Mouse (Mus musculus) hindbrain, embryonic 12.5 days (tissue): ENCODE results near the gene Txnip. TPM values are rescaled to one million over a fixed set of nuclear protein-coding genes. Genes with fewer than 3 reads are reported as not detected.
"Not testable (repeated sequence)": the region's sequence is repeated elsewhere in the genome, so short reads cannot be mapped to it uniquely, and the experiment has no call there.

Source experiments
- ATAC-seq: fragments of 200-750 bp; cut with Nextera tagmentation; 2 replicates; pipeline ENCODE4 v1.8.0; 2017; ENCODE audit warnings: moderate TSS enrichment; ENCODE audit not compliant: low FRiP score
- H3K27ac ChIP-seq: fragments of 300-500 bp; sonication (generic); 2 replicates; pipeline ENCODE4 v1.5.1; 2016; ENCODE audit warnings: mild to moderate bottlenecking
- H3K27me3 ChIP-seq: fragments of 300-500 bp; sonication (generic); 2 replicates; pipeline ENCODE4 v1.6.1; 2016; ENCODE audit warnings: mild to moderate bottlenecking
- H3K36me3 ChIP-seq: fragments of 300-500 bp; sonication (generic); 2 replicates; pipeline ENCODE4 v1.6.1; 2016; ENCODE audit warnings: mild to moderate bottlenecking
- H3K4me1 ChIP-seq: fragments of 300-500 bp; sonication (generic); 2 replicates; pipeline ENCODE4 v1.6.1; 2016
- H3K4me2 ChIP-seq: fragments of 300-500 bp; sonication (generic); replicated peaks from 2 replicates; pipeline ENCODE4 v1.6.1; 2016; ENCODE audit warnings: mild to moderate bottlenecking
- H3K4me3 ChIP-seq: fragments of 300-500 bp; sonication (generic); 2 replicates; pipeline ENCODE4 v1.5.1; 2016; ENCODE audit warnings: mild to moderate bottlenecking
- H3K9ac ChIP-seq: fragments of 300-500 bp; sonication (generic); 2 replicates; pipeline ENCODE4 v1.6.1; 2016; ENCODE audit warnings: mild to moderate bottlenecking, moderate library complexity
- H3K9me3 ChIP-seq: fragments of 300-500 bp; sonication (generic); replicated peaks from 2 replicates; pipeline ENCODE4 v1.6.1; 2016; ENCODE audit warnings: mild to moderate bottlenecking
- WGBS: fragments of 180-500 bp; shearing (Covaris S2); methylation state at CpG from one replicate; pipeline ENCODE4 v1.1.7; 2016; 5-methylcytosine and 5-hydroxymethylcytosine counted together
- polyA plus RNA-seq: library from polyadenylated mRNA; unstranded; fragments of >200 nt; fragmentation: Nextera tagmentation; extraction: Ambion mirVana; gene quantifications from 2 replicates; pipeline ENCODE4 v1.2.1, GENCODE M21; 2016

Gene Txnip
- polyA plus RNA-seq: 58.7 and 59.9 TPM in 2 replicates

DNA sequence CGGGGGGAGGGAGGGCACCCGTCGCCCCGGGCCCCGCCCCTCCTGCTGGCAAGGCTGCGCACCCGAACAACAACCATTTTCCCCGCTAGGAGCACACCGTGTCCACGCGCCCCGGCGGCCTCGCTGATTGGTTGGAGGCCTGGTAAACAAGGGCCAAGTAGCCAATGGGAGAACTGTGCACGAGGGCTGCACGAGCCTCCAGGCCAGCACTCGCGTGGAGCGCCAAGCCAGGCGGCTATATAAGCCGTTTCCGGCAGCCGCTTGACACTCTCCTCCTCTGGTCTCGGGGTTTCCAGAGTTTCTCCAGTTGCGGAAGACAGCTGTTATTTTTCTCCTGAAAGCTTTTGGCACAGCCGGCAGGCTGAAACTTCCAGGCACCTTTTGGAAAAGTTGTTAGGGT, at the start of gene Txnip:
Txnip (plus strand) TSS at position 264 of the 400 bp plus-strand sequence.
- Histone ChIP-seq H3K27ac (peak within 1 kb of the TSS; percentile 73), H3K4me2 (peak within 1 kb of the TSS; percentile 82), H3K4me3 (peak within 1 kb of the TSS; percentile 73), H3K4me1 (peaks cover 53% of the 10 kb centered on the region), H3K27me3 (no peaks in the 10 kb centered on the region), H3K36me3 (peaks cover 21% of the 10 kb centered on the region), H3K9ac (peak within 1 kb of the TSS; percentile 68), H3K9me3 (no peaks in the 10 kb centered on the region)
- WGBS: under 1% methylated on average over 26 of the region's 26 CpGs
- peak; percentile 99 for ATAC-seq

DNA sequence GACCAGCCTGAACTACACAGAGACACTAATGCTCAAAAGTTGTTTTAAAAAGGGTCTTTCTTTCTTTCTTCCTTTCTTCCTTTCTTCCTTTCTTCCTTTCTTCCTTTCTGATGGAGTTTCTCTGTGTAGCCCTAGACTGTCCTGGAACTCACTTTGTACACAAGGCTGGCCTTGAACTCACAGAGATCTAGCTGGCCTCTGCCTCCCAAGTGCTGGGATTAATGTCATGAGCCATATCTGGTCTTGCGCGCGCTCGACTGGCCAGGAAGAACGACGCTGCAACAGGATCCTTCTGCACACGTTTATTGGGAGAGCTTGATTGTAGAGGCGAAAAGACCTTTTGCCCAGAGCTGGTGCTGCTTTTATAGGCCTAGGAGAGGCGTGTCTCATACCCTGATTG, 49.8 kb upstream of the Txnip start:
- 88% methylated on average over 8 of the region's 9 CpGs for WGBS
- H3K27me3 ChIP-seq, H3K27ac ChIP-seq, H3K4me2 ChIP-seq, H3K9me3 ChIP-seq, H3K4me3 ChIP-seq, H3K9ac ChIP-seq, H3K36me3 ChIP-seq, ATAC-seq, H3K4me1 ChIP-seq: not testable (repeated sequence)

DNA sequence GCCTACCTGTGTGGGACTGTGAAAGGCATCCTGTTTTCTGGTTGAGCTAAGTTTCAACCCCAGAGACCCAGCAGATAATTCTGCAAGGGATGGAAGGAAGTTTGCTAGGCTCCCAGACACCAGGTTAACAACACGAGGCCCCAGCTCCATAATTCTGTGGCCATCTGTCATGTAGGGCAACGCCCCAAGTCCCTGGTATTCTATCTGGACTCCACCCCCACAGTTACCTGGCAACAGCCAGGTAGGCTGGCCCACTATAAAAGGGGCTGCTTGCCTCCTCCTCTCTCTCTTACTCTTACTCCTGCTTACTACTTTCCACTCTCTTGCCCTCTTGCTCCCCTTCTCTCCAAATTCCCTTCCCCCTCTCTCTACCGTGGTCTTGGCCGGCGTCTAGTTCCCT, 37.6 kb upstream of the Txnip start:
- 48% methylated on average over 5 of the region's 5 CpGs for WGBS
- H3K27me3 ChIP-seq: peaks cover 4% of the 10 kb centered on the region; the same call in 1 of the 2 replicates
- no peaks in the 10 kb centered on the region for H3K4me1 ChIP-seq
- no peak overlapping the region for H3K4me3 ChIP-seq
- no peak overlapping the region for H3K9ac ChIP-seq
- no peaks in the 10 kb centered on the region for H3K9me3 ChIP-seq
- no peaks in the 10 kb centered on the region for H3K36me3 ChIP-seq
- no peak overlapping the region for H3K4me2 ChIP-seq
- no peak for ATAC-seq
- no peak overlapping the region for H3K27ac ChIP-seq

DNA sequence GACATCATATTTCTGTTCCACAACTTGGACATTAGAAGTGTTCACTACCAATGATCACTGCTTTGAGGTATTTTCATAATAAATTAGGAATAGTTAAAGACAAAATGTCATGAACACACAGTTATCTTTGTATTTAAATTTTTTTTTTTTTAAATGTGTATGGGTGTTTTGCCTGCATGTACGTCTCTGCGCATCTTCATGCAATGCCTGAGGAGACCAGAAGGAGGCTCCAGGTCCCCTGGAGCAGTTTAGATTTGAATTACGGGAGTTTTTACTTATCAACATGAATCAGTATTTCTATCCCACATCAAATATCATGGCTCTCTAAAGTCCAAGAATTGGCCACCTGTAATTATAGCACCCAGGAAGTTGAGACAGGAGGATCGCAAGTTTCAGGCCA, 35.6 kb upstream of the Txnip start:
- peaks cover 6% of the 10 kb centered on the region for H3K4me1 ChIP-seq
- H3K4me2 ChIP-seq: no peak overlapping the region
- ATAC-seq: no peak
- WGBS: 69% methylated on average over 4 of the region's 4 CpGs
- H3K4me3 ChIP-seq: no peak overlapping the region
- H3K9ac ChIP-seq: no peak overlapping the region
- H3K36me3 ChIP-seq: no peaks in the 10 kb centered on the region
- H3K27ac ChIP-seq: no peak overlapping the region
- H3K9me3 ChIP-seq: no peaks in the 10 kb centered on the region
- peaks cover 22% of the 10 kb centered on the region for H3K27me3 ChIP-seq

DNA sequence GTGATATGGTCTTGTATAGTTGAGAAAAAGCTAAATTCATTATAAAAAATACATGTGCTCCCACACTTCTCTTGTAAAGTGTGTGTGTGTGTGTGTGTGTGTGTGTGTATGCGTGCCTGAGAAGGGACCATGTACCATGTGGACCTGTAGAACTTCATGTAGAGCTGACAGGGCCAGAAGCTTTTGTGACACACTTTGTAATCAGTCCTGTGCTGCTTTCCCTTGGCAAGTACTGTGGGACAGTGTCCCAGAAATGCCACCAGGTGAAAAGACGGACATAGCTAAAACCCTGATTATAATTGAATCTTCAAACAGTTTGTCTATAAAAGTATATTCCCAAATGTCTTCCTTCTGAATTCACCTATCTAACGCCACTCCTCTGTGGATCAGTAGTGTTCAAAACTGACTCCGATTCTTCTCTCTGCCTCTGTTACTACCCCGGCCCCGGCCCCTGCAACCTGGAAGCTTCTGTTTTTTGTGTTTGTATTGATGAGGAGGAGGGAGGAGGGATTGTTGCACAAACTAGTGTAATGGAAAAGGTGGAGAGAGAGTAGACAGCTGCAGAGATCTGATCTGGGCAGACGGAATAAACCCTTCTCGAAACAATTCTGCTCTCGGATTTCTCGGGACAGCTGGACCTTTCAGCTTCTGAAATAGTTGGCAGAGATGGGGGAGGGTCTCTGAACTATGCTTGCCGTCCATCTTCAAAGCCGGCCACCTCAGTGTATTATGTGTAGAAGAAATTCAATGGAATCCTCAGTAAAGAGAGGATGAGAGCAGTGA, 33.5 kb upstream of the Txnip start:
- Histone ChIP-seq H3K9me3 (no peaks in the 10 kb centered on the region), H3K4me2 (no peak overlapping the region), H3K36me3 (no peaks in the 10 kb centered on the region), H3K4me3 (no peak overlapping the region), H3K27me3 (peaks cover 39% of the 10 kb centered on the region), H3K4me1 (peaks cover 11% of the 10 kb centered on the region), H3K9ac (no peak overlapping the region), H3K27ac (no peak overlapping the region)
- WGBS: 67% methylated on average over 12 of the region's 12 CpGs
- no peak for ATAC-seq

DNA sequence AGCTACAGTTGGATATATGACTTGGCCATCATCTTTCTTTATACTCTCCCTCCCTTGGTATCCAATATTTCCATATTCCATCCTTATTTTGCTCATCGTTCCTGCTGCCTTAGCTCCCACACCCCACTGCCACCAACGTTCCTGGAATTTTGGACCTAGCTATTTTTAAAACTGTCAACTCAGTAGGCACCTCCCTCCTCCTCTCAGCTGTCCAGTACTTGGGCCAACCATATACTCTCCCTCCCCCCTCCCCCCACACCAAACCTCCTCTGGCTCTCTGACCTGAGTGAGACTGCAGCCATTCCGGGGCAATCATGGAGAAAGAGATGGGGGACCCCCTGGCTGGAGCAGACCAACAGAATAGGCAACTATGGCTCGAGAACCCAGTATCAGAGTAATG, 32.8 kb upstream of the Txnip start, which contains the start of gene Hfe2:
Hfe2 (plus strand) TSS at position 259 of the 400 bp plus-strand sequence.
- peaks cover 11% of the 10 kb centered on the region for H3K4me1 ChIP-seq
- no peak within 1 kb of the TSS for H3K4me3 ChIP-seq
- no peaks in the 10 kb centered on the region for H3K9me3 ChIP-seq
- H3K9ac ChIP-seq: no peak within 1 kb of the TSS
- no peak within 1 kb of the TSS for H3K27ac ChIP-seq
- 85% methylated on average over 4 of the region's 4 CpGs for WGBS
- H3K36me3 ChIP-seq: no peaks in the 10 kb centered on the region
- ATAC-seq: no peak
- no peak within 1 kb of the TSS for H3K4me2 ChIP-seq
- H3K27me3 ChIP-seq: peaks cover 39% of the 10 kb centered on the region

DNA sequence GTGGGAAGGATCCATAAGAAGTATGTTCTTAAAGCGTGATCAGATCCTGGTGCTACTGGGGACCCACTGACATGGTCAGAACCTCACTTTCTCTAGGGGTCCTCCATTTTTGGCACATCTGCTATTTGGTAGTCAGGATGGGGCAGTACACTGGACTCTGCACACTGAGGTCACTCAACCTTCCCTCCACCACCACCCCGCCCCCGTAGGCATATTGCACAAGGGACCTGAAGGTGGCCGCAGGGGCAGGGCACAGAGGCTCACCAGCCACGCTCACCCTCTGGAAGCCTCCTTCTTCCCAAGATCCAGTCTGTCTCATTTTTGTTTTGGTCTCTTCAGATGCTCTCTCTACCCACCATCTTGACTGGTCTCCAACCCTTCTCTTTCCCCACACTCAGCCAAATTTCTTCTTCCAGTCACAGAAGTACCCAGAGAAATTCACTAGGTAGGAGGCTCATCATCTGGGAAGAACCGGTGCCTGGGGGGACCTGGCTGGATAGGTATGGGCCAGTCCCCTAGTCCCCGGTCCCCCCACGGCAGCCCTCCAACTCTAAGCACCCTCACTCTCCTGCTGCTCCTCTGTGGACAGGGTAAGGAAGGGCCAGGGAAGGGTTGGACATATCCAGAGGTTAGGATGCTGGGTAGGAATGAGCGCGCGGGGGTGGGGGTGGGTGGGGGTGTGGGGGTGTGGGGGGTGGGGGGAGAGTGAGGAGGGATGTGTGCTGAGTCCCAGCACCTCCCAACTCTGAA, 31.6 kb upstream of the Txnip start:
- Histone ChIP-seq H3K4me1 (peaks cover 11% of the 10 kb centered on the region), H3K9ac (no peak overlapping the region), H3K9me3 (no peaks in the 10 kb centered on the region), H3K27me3 (peaks cover 39% of the 10 kb centered on the region), H3K27ac (no peak overlapping the region), H3K4me3 (peak overlapping the region; percentile 43; the same call in 1 of the 2 replicates), H3K4me2 (peak overlapping the region; percentile 85; the same call in 1 of the 2 replicates), H3K36me3 (no peaks in the 10 kb centered on the region)
- no peak; the same call in 1 of the 2 replicates for ATAC-seq
- WGBS: 77% methylated on average over 11 of the region's 11 CpGs

DNA sequence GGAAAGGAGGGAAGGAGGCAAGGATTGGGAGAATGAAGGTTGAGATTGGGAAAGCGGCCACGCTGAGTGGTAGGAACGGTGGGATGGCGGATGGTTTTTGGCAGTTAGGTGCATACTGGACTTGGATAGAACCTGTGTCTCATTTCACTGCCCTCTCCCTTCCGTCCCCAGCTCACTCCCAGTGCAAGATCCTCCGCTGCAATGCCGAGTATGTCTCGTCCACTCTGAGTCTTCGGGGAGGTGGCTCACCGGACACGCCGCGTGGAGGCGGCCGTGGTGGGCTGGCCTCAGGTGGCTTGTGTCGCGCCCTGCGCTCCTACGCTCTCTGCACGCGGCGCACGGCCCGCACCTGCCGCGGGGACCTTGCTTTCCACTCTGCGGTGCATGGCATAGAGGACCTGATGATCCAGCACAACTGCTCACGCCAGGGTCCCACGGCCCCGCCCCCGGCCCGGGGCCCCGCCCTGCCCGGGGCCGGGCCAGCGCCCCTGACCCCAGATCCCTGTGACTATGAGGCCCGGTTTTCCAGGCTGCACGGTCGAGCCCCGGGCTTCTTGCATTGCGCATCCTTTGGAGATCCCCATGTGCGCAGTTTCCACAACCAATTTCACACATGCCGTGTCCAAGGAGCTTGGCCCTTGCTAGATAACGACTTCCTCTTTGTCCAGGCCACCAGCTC, 30.8 kb upstream of the Txnip start:
- no peak overlapping the region for H3K27ac ChIP-seq
- peaks cover 39% of the 10 kb centered on the region for H3K27me3 ChIP-seq
- H3K4me2 ChIP-seq: peak overlapping the region; percentile 85
- no peaks in the 10 kb centered on the region for H3K36me3 ChIP-seq
- H3K9ac ChIP-seq: peak overlapping the region; percentile 44
- H3K4me3 ChIP-seq: peak overlapping the region; percentile 43
- no peaks in the 10 kb centered on the region for H3K9me3 ChIP-seq
- H3K4me1 ChIP-seq: peaks cover 11% of the 10 kb centered on the region
- ATAC-seq: no peak; the same call in 1 of the 2 replicates
- 5% methylated on average over 40 of the region's 44 CpGs for WGBS

DNA sequence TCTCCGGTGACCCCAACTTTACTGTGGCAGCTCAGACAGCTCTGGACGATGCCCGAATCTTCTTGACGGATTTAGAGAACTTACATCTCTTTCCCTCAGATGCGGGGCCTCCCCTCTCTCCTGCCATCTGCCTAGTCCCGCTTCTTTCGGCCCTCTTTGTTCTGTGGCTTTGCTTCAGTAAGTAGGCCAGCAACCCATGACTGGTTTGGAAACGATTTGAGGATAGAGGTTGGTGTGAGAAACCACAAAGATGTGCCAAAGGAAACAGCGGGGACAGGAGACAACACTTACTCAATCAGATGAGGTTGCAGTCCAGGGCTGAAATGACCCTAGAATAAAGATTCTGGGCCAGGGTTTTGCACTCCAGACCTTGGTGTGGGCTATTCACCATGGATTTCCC, 29.3 kb upstream of the Txnip start:
- H3K27ac ChIP-seq: no peak overlapping the region
- no peak overlapping the region for H3K4me2 ChIP-seq
- ATAC-seq: no peak
- H3K9me3 ChIP-seq: no peaks in the 10 kb centered on the region
- 52% methylated on average over 9 of the region's 9 CpGs for WGBS
- no peak overlapping the region for H3K9ac ChIP-seq
- peaks cover 11% of the 10 kb centered on the region for H3K4me1 ChIP-seq
- no peaks in the 10 kb centered on the region for H3K36me3 ChIP-seq
- peaks cover 39% of the 10 kb centered on the region for H3K27me3 ChIP-seq
- H3K4me3 ChIP-seq: no peak overlapping the region

DNA sequence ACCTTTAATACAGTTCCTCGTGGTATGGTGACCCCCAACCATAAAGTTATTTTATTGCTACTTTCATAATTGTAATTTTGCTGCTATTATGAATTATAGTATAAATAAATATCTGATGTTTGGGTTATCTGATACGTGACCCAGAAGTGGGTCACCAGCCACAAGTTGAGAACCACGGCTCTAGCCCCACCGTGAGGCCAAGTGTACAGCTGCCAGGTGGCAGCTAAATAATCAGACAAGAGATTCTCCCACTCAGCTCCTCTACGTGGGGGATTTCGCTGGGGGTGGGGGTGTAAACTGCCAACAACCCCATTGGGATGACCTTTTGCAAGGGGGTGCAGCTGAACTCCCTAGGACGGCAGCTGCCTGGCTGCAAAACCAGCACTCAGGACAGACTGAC, 25.7 kb upstream of the Txnip start:
- WGBS: 63% methylated on average over 7 of the region's 7 CpGs
- peaks cover 18% of the 10 kb centered on the region for H3K27me3 ChIP-seq
- H3K36me3 ChIP-seq: no peaks in the 10 kb centered on the region
- no peak overlapping the region for H3K9ac ChIP-seq
- H3K4me2 ChIP-seq: no peak overlapping the region
- no peak overlapping the region for H3K4me3 ChIP-seq
- H3K27ac ChIP-seq: no peak overlapping the region
- H3K4me1 ChIP-seq: peaks cover 6% of the 10 kb centered on the region
- ATAC-seq: no peak
- no peaks in the 10 kb centered on the region for H3K9me3 ChIP-seq

DNA sequence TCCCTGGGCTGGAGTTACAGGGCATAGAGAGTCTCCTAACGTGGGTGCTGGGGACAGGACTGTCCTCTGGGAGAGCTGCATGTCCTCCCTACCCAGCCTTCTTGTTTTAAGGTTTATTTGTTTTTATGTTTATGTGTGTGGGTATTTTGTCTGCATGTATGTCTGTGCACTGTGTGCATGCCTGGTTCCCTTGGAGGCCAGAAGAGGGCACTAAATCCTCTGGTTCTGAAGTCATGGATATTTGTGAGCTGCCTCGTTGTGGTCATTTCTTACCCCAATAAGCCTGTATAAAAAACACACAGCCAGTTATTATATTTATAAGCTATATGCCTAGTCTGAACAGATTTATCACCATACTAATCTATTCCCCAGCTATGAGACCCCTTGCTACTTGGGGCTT, 23.5 kb upstream of the Txnip start:
- H3K4me1 ChIP-seq: no peaks in the 10 kb centered on the region
- no peaks in the 10 kb centered on the region for H3K36me3 ChIP-seq
- H3K27me3 ChIP-seq: no peaks in the 10 kb centered on the region
- no peak overlapping the region for H3K4me3 ChIP-seq
- 65% methylated on average over 2 of the region's 2 CpGs for WGBS
- no peak for ATAC-seq
- no peaks in the 10 kb centered on the region for H3K9me3 ChIP-seq
- no peak overlapping the region for H3K4me2 ChIP-seq
- H3K9ac ChIP-seq: no peak overlapping the region
- no peak overlapping the region for H3K27ac ChIP-seq

DNA sequence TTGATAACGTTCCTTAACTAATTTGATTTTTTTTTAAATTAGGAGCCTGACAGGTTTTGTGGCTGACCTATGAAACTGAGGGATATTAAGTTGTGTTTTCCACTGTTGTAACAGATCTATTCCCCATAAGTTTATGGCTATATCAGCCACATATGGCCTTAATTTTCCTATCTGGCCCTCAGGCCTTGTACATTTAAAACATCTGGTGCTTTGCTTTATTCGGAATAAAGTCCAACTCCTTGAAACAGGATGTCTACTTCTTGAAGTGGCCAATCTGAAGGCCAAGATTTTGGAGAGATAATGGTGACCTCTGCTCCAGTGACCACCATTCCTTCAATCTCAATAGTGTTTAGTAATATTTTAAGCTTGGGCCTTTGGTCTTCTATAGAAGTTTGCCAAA, 18.4 kb upstream of the Txnip start:
- Histone ChIP-seq H3K4me1 (no peaks in the 10 kb centered on the region), H3K27me3 (0 out of 2 replicates have a peak, but pooled peaks cover 3% of the 10 kb centered on the region), H3K9me3 (no peaks in the 10 kb centered on the region), H3K36me3 (no peaks in the 10 kb centered on the region), H3K9ac (no peak overlapping the region), H3K4me2 (no peak overlapping the region), H3K27ac (no peak overlapping the region), H3K4me3 (no peak overlapping the region)
- 69% methylated on average over 2 of the region's 2 CpGs for WGBS
- no peak for ATAC-seq
